Mouse (Mus musculus): ENCODE data around the gene Lrrc39.

DNA sequence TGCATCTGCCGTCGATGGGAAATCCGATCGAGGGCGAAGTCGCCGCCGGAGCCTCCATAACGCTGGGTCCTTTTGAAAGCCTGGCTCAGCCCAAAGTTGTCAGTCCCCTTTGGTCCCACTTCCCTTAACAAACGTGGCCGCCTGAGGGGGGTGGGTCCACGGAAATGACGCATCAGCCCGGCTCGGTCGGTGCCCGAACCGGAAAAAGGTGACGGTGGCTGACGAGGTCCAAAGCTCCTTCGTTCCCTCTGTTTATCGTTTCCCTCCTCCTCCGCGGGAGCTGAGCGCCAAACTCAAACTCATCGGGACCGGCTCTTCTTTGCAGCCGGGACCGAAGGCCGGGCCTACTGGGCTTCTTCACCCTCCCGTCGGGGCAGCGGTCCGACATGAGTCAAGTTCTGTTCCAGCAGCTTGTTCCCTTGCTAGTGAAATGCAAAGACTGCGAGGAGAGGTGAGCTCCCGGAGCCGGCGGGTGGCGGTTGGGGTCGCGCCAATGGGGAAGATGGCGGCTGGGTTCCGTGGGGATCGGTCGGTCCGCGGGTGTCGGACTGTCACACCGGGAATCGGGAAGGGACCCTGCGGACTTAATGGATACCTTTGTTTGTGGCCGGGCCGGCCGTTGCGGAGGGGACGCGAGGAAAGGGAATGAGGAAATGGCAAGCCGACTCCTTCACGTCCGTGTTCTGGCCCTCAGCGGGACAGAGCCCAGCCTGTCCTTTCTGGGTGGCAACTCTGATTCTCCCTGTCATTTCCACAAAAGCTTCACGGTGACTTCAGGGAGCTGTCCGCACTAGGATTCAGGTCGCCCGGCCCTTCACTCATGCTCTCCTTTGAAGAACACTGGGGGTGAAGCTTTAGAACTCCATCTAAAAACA is 32.2 kb downstream of the Lrrc39 start, which contains the start of gene Sass6:
- peak; percentile 52; the same call in 1 of the 2 replicates for TF ChIP-seq EP300 (IDR thresholded peaks at IDR 0.05; ENCODE audit: low read depth)
- no peak for TF ChIP-seq CTCF (IDR thresholded peaks at IDR 0.05; ENCODE audit: low read depth)
